Mouse (Mus musculus) central nervous system, embryonic 11.5 days (tissue): ENCODE results near the gene Krt79. TPM values are rescaled to one million over a fixed set of nuclear protein-coding genes. Genes with fewer than 3 reads are reported as not detected.

Experiments used
- polyA plus RNA-seq: library from polyadenylated mRNA; depleted of rRNA; stranded (reverse); fragments of >200 nt; gene quantifications from 2 replicates; pipeline ENCODE4 v1.2.3, GENCODE M21; 2012; rRNA removed

The Krt79 gene
- polyA plus RNA-seq = 0.05 and 0.12 TPM in 2 replicates

DNA sequence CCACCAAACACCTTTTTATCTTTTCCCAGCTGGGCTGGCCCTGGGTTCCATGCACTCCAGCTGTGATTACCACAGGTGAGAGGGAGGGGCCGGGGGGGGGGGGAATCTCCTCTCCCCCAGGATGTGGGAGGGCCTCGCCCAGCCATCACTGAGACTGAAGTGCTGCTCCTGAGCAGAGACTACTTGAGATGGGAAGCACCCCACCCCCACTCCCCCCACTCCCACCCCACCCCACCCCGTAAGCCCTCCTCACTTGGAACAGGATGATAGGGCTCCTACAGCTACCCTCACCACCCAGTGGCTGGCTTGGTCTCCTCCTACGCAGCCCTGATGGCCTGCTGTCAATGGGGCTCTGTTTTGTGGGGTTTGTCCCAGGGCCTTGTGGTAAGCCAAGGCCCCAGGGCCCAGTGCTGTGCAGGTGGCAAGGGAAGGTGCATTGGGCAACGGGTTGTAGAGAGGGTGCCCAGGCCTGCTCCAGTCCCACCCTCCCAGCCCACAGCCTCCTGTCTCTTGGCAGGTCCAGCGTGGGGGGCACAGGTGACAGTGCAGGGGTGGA lies at the start of gene Krt79:
Krt79 (minus strand) TSS at position 51 of the 556 bp plus-strand sequence.

DNA sequence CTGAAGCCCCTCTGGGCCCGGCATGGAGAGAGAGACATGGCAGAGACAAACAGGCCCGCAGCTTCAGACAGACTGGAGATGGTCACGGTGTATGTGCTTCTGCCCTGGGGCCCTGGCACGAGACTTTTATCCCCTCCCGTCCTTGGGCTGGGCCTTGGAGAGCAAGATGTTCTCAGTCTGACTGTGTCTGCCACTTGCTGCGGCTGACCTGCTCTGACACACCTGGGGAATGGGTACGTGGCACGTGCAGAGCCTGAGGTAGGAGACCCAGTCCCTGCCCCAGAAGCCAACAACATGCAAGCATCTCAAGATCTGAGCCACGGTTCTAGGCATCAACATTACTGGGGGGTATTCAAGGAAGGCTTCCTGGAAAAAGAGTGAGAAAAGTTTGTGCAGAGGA lies 14.1 kb upstream of the Krt79 start, which contains the start of gene Krt78:
Krt78 (minus strand) TSS at position 101 of the 400 bp plus-strand sequence.

DNA sequence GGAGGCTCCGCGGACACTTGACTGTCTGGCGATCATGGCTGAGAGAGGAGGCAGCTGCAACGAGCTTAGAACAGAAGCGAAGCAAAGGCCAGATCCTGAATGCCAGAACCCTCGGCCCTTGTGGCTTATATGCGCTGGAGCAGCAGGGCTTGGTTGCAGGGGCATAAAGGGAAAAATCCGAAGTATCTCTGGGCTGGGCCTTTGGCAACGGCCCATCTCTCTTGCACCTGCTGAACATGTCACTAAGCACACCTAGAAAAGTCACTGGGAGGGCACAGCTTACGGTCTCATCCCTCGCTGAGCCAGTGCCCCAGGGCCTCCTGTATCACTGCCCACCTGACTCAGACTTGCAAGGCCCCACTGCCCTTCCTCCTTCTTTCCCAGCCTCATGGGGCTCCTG lies 15.5 kb downstream of the Krt79 start, which contains the start of gene Krt4:
Krt4 (minus strand) TSS at position 101 of the 400 bp plus-strand sequence.

DNA sequence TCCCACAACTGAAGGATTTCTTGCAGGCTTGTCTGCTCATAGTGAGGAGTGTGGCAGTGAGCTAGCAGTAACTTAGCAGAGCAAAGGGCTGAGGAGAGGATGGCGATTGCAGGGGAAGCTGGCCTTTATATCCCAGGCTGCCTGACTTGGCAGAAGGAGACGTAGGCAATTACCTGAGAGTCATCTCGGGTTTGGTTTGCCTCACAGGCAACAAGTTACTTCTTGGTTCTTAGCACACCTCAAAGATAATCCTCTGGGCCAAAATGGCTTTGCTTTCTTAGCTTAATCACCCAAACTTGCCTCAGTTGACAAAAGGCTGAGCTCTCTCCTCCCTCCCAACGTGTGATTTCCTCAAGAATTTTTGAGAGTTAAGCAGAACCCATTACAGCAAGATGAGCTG lies 47.3 kb downstream of the Krt79 start, which contains the start of gene Krt76:
Krt76 (minus strand) TSS at position 101 of the 400 bp plus-strand sequence.

Other genes starting within 250 kb of the Krt79 start
- 0.04 and 0.05 TPM in 2 replicates for gene Krt6a, start 246.0 kb downstream of the Krt79 start, polyA plus RNA-seq
- 3.2 and 10.1 TPM in 2 replicates for gene Krt5, start 227.4 kb downstream of the Krt79 start, polyA plus RNA-seq
- not detected in 2 replicates for gene Krt71, start 197.2 kb downstream of the Krt79 start, polyA plus RNA-seq
- gene Krt72, start 153.9 kb downstream of the Krt79 start, polyA plus RNA-seq = not detected in 2 replicates
- 0.09 and 0.19 TPM in 2 replicates for gene Krt73, start 138.0 kb downstream of the Krt79 start, polyA plus RNA-seq
- gene Krt2, start 122.2 kb downstream of the Krt79 start, polyA plus RNA-seq = 0.01 and 0.04 TPM in 2 replicates
- gene Krt1, start 89.5 kb downstream of the Krt79 start, polyA plus RNA-seq = 1.5 and 1.8 TPM in 2 replicates
- gene Krt77, start 70.6 kb downstream of the Krt79 start, polyA plus RNA-seq = not detected in 2 replicates
- gene Krt76, start 47.4 kb downstream of the Krt79 start, polyA plus RNA-seq = 0.02 TPM in 1 of 2 replicates, not detected in the other
- not detected in 2 replicates for gene Krt4, start 15.6 kb downstream of the Krt79 start, polyA plus RNA-seq
- 0.01 TPM in 1 of 2 replicates, not detected in the other for gene Krt78, start 14.0 kb upstream of the Krt79 start, polyA plus RNA-seq
- 11.0 and 13.8 TPM in 2 replicates for gene Krt8, start 64.2 kb upstream of the Krt79 start, polyA plus RNA-seq
- 11.5 and 12.7 TPM in 2 replicates for gene Krt18, start 87.9 kb upstream of the Krt79 start, polyA plus RNA-seq
- 205 and 236 TPM in 2 replicates for gene Eif4b, start 133.4 kb upstream of the Krt79 start, polyA plus RNA-seq
- gene Tns2, start 160.1 kb upstream of the Krt79 start, polyA plus RNA-seq = 11.3 and 23.8 TPM in 2 replicates
- gene Spryd3, start 195.9 kb upstream of the Krt79 start, polyA plus RNA-seq = 21.5 and 22.7 TPM in 2 replicates
- 0.30 and 0.66 TPM in 2 replicates for gene Igfbp6, start 204.0 kb upstream of the Krt79 start, polyA plus RNA-seq
- 1.5 and 3.2 TPM in 2 replicates for gene Soat2, start 210.2 kb upstream of the Krt79 start, polyA plus RNA-seq